Mouse (Mus musculus) MEL (cell line): Measurements from ENCODE around the gene Shroom2. TPM values are rescaled to one million over a fixed set of nuclear protein-coding genes. Genes with fewer than 3 reads are reported as not detected.
"Not testable (repeated sequence)": the region's sequence is repeated elsewhere in the genome, so short reads cannot be mapped to it uniquely, and the experiment has no call there.

Source experiments
- DNase-seq: peaks from one replicate; pipeline ENCODE4 v3.0.0; 2011; ENCODE audit warnings: low read depth, low spot score
- H3K27ac ChIP-seq: 2 replicates; pipeline ENCODE4 v1.5.1; 2012; ENCODE audit warnings: low read depth, mild to moderate bottlenecking, control low read depth, low read length, moderate library complexity; ENCODE audit not compliant: control insufficient read depth
- H3K27me3 ChIP-seq, 2 experiments: fragments of 150-350 bp in 1 of 2; sonication (generic) in 1 of 2; 2 replicates each; pipeline ENCODE4 v1.6.1; 2012; ENCODE audit warnings: low read length in 2 of 2, mild to moderate bottlenecking in 2 of 2, improper control_type of control experiment in 1 of 2, moderate library complexity in 1 of 2; ENCODE audit not compliant: insufficient read depth in 2 of 2, control insufficient read depth in 1 of 2
- H3K36me3 ChIP-seq, 2 experiments: 2 replicates each; pipeline ENCODE4 v1.6.1; 2012 to 2014; ENCODE audit warnings: low read length in 2 of 2, improper control_type of control experiment in 1 of 2, inconsistent platforms in 1 of 2, mild to moderate bottlenecking in 1 of 2; ENCODE audit not compliant: insufficient read depth in 2 of 2, control insufficient read depth in 1 of 2
- H3K4me1 ChIP-seq, 2 experiments: fragments of 150-350 bp in 1 of 2; sonication (generic) in 1 of 2; 2 replicates each; pipeline ENCODE4 v1.6.1; 2012; ENCODE audit warnings: low read length in 2 of 2, improper control_type of control experiment in 1 of 2, mild to moderate bottlenecking in 1 of 2; ENCODE audit not compliant: insufficient read depth in 2 of 2, control insufficient read depth in 1 of 2
- H3K4me3 ChIP-seq, 2 experiments: fragments of 150-350 bp in 1 of 2; sonication (generic) in 1 of 2; 2 replicates each; pipeline ENCODE4 v1.5.1; 2012; ENCODE audit warnings: low read depth in 2 of 2, low read length in 2 of 2, mild to moderate bottlenecking in 2 of 2, moderate library complexity in 2 of 2, control low read depth in 1 of 2, improper control_type of control experiment in 1 of 2; ENCODE audit not compliant: control insufficient read depth in 1 of 2, insufficient read depth in 1 of 2
- H3K79me2 ChIP-seq: 2 replicates; pipeline ENCODE4 v1.6.1; 2012; ENCODE audit warnings: mild to moderate bottlenecking, low read length, moderate library complexity; ENCODE audit not compliant: control insufficient read depth, poor library complexity, insufficient read depth
- H3K9ac ChIP-seq: 2 replicates; pipeline ENCODE4 v1.6.1; 2012; ENCODE audit warnings: low read depth, mild to moderate bottlenecking, control low read depth, low read length, moderate library complexity; ENCODE audit not compliant: control insufficient read depth, poor library complexity, severe bottlenecking
- H3K9me3 ChIP-seq: fragments of 150-350 bp; sonication (generic); replicated peaks from 2 replicates; pipeline ENCODE4 v1.6.1; 2012; ENCODE audit warnings: mild to moderate bottlenecking, low read length, improper control_type of control experiment, moderate library complexity; ENCODE audit not compliant: insufficient read depth
- BHLHE40 ChIP-seq: IDR thresholded peaks from 2 replicates; pipeline ENCODE4 v1.6.1; 2012; ENCODE audit warnings: low read depth, mild to moderate bottlenecking, inconsistent platforms, low read length, improper control_type of control experiment, borderline replicate concordance
- CHD1 ChIP-seq: IDR thresholded peaks from 2 replicates; pipeline ENCODE4 v1.6.1; 2012; ENCODE audit warnings: low read depth, mild to moderate bottlenecking, inconsistent platforms, low read length, improper control_type of control experiment
- CTCF ChIP-seq, 3 experiments: IDR thresholded peaks in 2 of 3; conservative IDR thresholded peaks in 1 of 3; 2 replicates each; pipeline ENCODE4 v1.5.1; 2011 to 2012; ENCODE audit warnings: low read length in 3 of 3, low read depth in 2 of 3, mild to moderate bottlenecking in 2 of 3, improper control_type of control experiment in 1 of 3, inconsistent platforms in 1 of 3, mixed read lengths in 1 of 3, moderate library complexity in 1 of 3; ENCODE audit not compliant: control insufficient read depth in 1 of 3, insufficient read depth in 1 of 3, poor library complexity in 1 of 3, severe bottlenecking in 1 of 3
- EP300 ChIP-seq, 2 experiments: IDR thresholded peaks; 2 replicates each; pipeline ENCODE4 v1.6.1; 2011; ENCODE audit warnings: improper control_type of control experiment in 2 of 2, low read length in 2 of 2, low read depth in 1 of 2, mild to moderate bottlenecking in 1 of 2
- JUND ChIP-seq: IDR thresholded peaks from 2 replicates; pipeline ENCODE4 v1.6.1; 2011; ENCODE audit warnings: low read depth, mild to moderate bottlenecking, improper control_type of control experiment, low read length
- MAFK ChIP-seq: IDR thresholded peaks from 2 replicates; pipeline ENCODE4 v1.6.1; 2011; ENCODE audit warnings: low read depth, mild to moderate bottlenecking, low read length, improper control_type of control experiment, borderline replicate concordance
- MEF2A ChIP-seq: IDR thresholded peaks from 2 replicates; pipeline ENCODE4 v1.6.1; 2014; ENCODE audit warnings: low read depth, mild to moderate bottlenecking, inconsistent platforms, low read length, improper control_type of control experiment; ENCODE audit not compliant: poor library complexity, insufficient replicate concordance, severe bottlenecking; ENCODE audit errors: extremely low read depth
- MXI1 ChIP-seq: IDR thresholded peaks from 2 replicates; pipeline ENCODE4 v1.6.1; 2011; ENCODE audit warnings: mild to moderate bottlenecking, low read depth, low read length, improper control_type of control experiment
- MYB ChIP-seq: IDR thresholded peaks from 2 replicates; pipeline ENCODE4 v1.6.1; 2011; ENCODE audit warnings: mild to moderate bottlenecking, low read depth, low read length, improper control_type of control experiment
- POLR2AphosphoS5 ChIP-seq: IDR thresholded peaks from 2 replicates; pipeline ENCODE4 v1.6.1; 2012; ENCODE audit warnings: low read depth, borderline replicate concordance, mild to moderate bottlenecking, inconsistent platforms, low read length, moderate library complexity, mixed read lengths
- RAD21 ChIP-seq: IDR thresholded peaks from 2 replicates; pipeline ENCODE4 v1.6.1; 2011; ENCODE audit warnings: mild to moderate bottlenecking, low read depth, low read length, improper control_type of control experiment
- SIN3A ChIP-seq: IDR thresholded peaks from 2 replicates; pipeline ENCODE4 v1.6.1; 2012; ENCODE audit warnings: low read length, improper control_type of control experiment, inconsistent platforms
- TAL1 ChIP-seq: IDR thresholded peaks from 2 replicates; pipeline ENCODE4 v1.6.1; 2012; ENCODE audit warnings: mild to moderate bottlenecking, inconsistent platforms, low read length, moderate library complexity, mixed read lengths
- USF1 ChIP-seq: IDR thresholded peaks from 2 replicates; pipeline ENCODE4 v1.6.1; 2014; ENCODE audit warnings: low read depth, mild to moderate bottlenecking, inconsistent platforms, low read length, improper control_type of control experiment, moderate library complexity
- polyA plus RNA-seq, 2 experiments: library from polyadenylated mRNA; stranded (reverse) in 1 of 2; unstranded in 1 of 2; fragments of >175 nt in 1 of 2; fragments of >200 nt in 1 of 2; gene quantifications; 2 replicates each; pipeline versions ENCODE4 v1.2.1 to v1.2.4; 2012; ENCODE audit warnings: low replicate concordance in 2 of 2, low read depth in 1 of 2; ENCODE audit not compliant: insufficient read length in 2 of 2, insufficient read depth in 1 of 2, missing spikeins in 1 of 2
- total RNA-seq: library from RNA; depleted of rRNA; stranded (reverse); fragments of 300-350 nt; gene quantifications from 2 replicates; pipeline ENCODE4 v1.2.3, GENCODE M21; 2012

Shroom2 gene
- total and polyA plus RNA-seq, 3 experiments = not detected

DNA sequence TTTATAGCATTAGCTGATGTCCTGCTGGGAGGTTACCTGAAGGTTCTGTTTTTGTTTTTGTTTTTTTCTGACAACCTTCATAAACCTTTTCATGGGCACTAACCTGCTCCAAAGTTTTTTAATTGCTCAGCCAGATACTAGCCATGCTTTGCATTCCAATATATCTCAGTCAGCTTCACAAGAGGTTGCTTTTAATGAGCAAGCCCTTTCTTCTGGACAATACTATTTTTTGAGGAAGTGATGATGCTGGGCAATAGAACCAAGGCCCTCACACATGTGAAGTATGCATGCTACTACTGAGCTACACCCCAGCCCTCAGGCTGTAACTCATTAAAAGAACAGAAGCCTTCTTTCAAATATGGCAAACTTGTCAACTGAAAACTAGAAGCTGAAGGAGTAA, 52.6 kb downstream of the Shroom2 start:
- Histone ChIP-seq H3K9ac (no peak overlapping the region), H3K36me3 (no peaks in the 10 kb centered on the region), H3K79me2 (no peaks in the 10 kb centered on the region), H3K27me3 (no peaks in the 10 kb centered on the region), H3K9me3 (no peaks in the 10 kb centered on the region), H3K27ac (no peak overlapping the region), H3K4me3 (no peak overlapping the region), H3K4me1 (no peaks in the 10 kb centered on the region)
- no peak for DNase-seq
- TF ChIP-seq CTCF (IDR thresholded peaks at IDR 0.05 in 2 of 3, conservative IDR thresholded peaks at IDR 0.05 in 1 of 3; ENCODE audit: control insufficient read depth in 1 of 3, insufficient read depth in 1 of 3, low read depth in 2 of 3, low read length in 3 of 3, poor library complexity in 1 of 3, severe bottlenecking in 1 of 3) (no peak), USF1 (no peak), RAD21 (no peak), MAFK (no peak), MEF2A (no peak), MYB (no peak), BHLHE40 (no peak)

DNA sequence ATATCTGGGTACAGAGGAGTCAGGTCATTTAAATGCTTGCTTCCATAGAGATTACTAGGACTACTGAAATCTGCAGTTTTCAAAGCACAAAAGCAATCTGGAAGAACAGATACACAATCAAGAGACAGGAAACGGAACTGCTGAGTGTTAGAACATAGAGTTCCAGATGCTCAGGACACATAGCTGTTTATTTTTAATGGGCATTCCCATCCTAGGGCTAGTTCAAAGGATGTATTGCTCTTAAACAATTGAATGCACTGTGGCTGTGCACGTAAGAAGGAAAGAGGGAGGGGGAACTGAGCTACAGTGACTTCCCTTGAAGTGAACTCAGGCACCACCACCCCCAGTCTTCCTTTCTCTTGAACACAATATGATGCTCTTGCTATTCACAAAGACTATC, 58.5 kb downstream of the Shroom2 start:
- not testable (repeated sequence) for DNase-seq, H3K9ac ChIP-seq, H3K79me2 ChIP-seq, H3K36me3 ChIP-seq, H3K27me3 ChIP-seq, H3K4me3 ChIP-seq, H3K9me3 ChIP-seq, H3K4me1 ChIP-seq, H3K27ac ChIP-seq

DNA sequence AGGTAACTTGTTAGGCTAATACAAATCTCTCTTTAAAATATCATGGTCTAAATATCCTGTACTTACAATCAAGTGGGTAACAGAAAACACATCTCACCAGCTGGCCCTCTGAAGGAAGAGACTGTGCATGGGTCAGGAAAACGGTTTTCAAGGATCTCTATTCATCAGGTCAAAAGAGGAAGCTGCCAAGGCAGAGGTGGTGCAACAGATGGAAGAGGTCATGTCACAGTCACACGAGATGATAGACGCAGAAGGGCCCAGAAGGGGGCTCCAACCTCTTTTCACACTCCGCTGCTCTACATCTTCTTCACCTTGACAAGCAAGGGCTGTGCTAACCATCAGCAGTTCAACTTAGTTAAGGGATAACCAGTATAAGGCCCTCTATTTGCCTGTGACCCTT, 60.9 kb downstream of the Shroom2 start:
- no peaks in the 10 kb centered on the region for H3K79me2 ChIP-seq
- TF ChIP-seq EP300 (IDR thresholded peaks at IDR 0.05; ENCODE audit: low read depth in 1 of 2, low read length in 2 of 2) (no peak), POLR2AphosphoS5 (no peak), TAL1 (no peak), CHD1 (no peak), SIN3A (no peak), MXI1 (no peak), JUND (no peak)
- H3K9ac ChIP-seq = no peak overlapping the region
- H3K27me3 ChIP-seq = no peaks in the 10 kb centered on the region
- H3K27ac ChIP-seq = no peak overlapping the region
- no peak overlapping the region for H3K4me3 ChIP-seq
- no peaks in the 10 kb centered on the region for H3K9me3 ChIP-seq
- no peak for DNase-seq
- H3K4me1 ChIP-seq = no peaks in the 10 kb centered on the region
- no peaks in the 10 kb centered on the region for H3K36me3 ChIP-seq
